Mouse (Mus musculus) gastrocnemius, postnatal 36 days (tissue): ENCODE data around the gene Kirrel2. TPM values are rescaled to one million over a fixed set of nuclear protein-coding genes. Genes with fewer than 3 reads are reported as not detected.
A peak's percentile ranks its signal among the peaks of the same experiment; 100 is the strongest.

Source experiments
- DNase-seq, 2 experiments: peaks; one replicate each; pipeline ENCODE4 v3.0.0; 2022
- intact Hi-C: fragments of 180-260 bp; cut with DNase I; formaldehyde crosslinking; loops from one replicate; pipeline ENCODE4 v1.15.1; 2025
- total RNA-seq, 2 experiments: library from RNA; stranded (reverse); gene quantifications; 2 replicates each; pipeline ENCODE4 v1.2.3; 2021

The Kirrel2 gene
- total RNA-seq, 2 experiments from 2014 or later = not detected

DNA sequence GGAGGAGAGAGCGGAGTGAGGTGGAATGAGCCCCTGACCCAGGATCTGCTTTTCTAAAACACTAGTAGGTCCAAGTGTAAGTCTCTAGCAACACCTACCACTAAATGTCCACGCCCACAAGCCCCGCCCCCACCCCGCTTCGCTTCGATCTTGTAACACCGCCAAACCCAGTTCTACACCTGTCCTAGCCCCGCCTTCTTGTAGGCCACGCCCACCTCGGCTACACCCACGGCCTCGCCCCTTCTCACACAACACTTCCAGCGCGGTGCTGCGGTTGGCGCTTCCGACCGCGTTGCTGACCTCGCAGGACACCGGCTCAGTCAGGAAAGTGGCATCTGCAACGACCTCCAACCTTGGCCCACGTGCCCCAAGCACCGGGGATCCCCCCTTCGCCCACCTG is 3.7 kb downstream of the Kirrel2 start:
- DNase-seq = no peak
- intact Hi-C loops = no loop called here

- DNase-seq = no peak
- intact Hi-C loops = no loop called here
Observed at GRCm38 (mm10) chr7:30453327-30453726, 4.2 kb downstream of the Kirrel2 start.

- intact Hi-C loops = no loop called here
- DNase-seq = no peak
Observed at GRCm38 (mm10) chr7:30450241-30450640, 7.2 kb downstream of the Kirrel2 start.

DNA sequence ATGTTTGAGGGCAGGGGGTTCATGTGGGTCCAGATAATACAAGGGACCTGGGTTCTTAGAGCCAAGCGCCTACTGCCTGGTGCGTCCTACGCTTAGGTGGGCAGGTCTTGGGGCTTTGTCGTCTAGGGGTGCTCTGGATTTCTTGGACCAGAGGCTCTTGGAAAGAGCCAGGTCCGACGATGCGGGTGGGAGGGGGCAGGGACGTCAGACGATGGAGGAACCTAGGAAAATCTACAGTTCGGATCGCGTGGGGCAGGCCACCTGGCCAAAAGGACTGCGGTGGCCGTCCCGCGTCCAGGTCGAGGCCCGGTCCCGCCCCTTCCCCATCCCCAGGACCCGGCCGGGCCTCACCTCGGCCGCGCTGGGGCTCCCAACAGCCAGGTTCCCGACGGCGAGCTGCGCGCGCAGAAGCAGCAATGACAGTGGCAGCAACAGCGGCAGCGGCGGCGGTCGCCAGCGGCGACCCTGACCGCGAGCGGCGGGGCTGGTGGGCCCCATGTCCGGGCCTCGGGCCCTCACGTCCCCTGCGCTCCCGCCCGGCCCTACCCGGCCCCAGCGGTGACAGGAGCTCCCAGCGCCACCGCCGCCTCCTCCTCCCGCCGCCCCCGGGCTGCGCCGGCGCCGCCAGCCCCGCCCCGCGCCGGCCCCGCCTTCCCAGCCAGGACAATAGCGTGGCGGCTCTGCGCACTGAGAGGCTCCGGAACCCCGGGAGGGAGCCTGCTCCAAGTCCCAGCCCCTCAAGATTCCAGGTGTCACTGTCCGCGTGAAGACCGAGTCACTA is 12.3 kb downstream of the Kirrel2 start, which contains the start of gene Aplp1:
Gene Aplp1 (minus strand): TSS at position 565 of the 781 bp plus-strand sequence.
- no peak for DNase-seq
- intact Hi-C loops = loop anchor here (5.0 kb wide), 1 partner anchor 47 kb away; the partner anchor contains the start of gene Prodh2

- intact Hi-C loops = loop anchor here (5.0 kb wide), 1 partner anchor 48 kb away; the partner anchor contains the start of gene Prodh2
Observed at GRCm38 (mm10) chr7:30444154-30444970, 13.1 kb downstream of the Kirrel2 start.

DNA sequence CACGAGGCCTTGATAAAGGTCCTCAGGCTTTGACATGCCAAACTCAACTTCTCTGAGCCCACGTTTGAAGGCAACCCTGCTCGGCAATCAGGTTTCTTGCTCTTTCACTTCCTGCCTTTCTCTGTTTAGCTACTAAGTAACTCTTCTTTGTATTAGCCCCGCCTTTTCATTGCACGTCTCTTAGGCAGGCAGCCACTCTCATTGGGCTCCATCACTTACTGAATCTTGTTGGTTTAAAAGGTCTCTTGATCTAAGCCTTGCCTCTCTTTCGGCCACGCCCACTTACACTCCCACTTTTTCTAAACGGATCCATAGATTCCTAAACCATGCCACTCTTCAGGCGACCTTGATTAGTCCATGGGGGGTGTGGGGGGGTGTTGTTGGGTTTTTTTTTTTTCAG is 13.8 kb downstream of the Kirrel2 start:
- intact Hi-C loops = loop anchor here (5.0 kb wide), 1 partner anchor 49 kb away; the partner anchor contains the start of gene Prodh2
- DNase-seq = no peak

More at GRCm38 (mm10) chr7:30444154-30444970, 13.1 kb downstream of the Kirrel2 start:
- DNase-seq = no peak

GRCm38 (mm10) chr7:30440697-30441096 is 16.8 kb downstream of the Kirrel2 start:
- intact Hi-C loops = loop anchor here (5.0 kb wide), 1 partner anchor 52 kb away; the partner anchor contains the start of gene Prodh2
- no peak for DNase-seq

- no peak for DNase-seq
- intact Hi-C loops = loop anchor here (5.0 kb wide), 1 partner anchor 53 kb away; the partner anchor contains the start of gene Prodh2
Observed at GRCm38 (mm10) chr7:30439734-30440133, 17.8 kb downstream of the Kirrel2 start.

DNA sequence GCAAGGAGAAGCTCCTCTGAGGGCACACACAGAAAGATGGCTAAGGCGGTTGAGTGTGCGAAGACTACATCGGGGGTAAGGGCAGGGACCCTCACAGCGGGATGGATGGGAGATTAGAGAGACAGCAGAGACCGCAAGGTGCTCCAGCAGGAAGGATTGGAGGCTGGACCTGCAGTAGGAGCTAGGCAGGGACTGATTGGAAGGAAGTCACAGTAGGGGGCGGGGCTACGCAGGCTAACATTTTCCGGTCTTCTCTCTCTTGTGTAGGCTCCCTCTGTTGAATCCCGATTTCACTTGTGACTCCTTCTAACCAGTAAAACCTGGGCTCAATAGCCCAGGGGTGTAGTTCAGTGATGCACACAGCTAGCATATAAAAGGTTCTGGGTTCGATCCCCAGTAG is 20.6 kb downstream of the Kirrel2 start:
- DNase-seq = no peak
- intact Hi-C loops = no loop called here

DNA sequence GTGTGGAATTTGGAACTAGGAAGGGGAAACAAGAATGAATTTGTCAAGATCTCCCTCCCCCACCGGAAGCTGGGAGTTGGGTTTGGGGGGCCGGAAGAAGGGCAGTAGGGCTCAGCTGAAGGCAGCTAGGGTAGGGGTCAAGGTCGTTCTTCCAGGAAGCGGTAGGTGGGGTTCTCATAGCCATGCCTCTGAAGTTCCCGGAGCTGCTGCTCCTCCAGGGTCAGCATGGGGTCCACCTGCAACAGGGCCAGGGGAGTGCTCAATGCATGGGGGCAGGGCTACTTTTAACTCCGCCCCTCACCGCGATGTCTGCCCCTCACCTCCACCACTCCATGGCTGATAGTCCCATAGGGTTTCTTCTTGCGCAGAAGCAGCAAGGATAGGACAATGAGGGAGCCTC is 22.3 kb downstream of the Kirrel2 start:
- intact Hi-C loops = no loop called here

DNA sequence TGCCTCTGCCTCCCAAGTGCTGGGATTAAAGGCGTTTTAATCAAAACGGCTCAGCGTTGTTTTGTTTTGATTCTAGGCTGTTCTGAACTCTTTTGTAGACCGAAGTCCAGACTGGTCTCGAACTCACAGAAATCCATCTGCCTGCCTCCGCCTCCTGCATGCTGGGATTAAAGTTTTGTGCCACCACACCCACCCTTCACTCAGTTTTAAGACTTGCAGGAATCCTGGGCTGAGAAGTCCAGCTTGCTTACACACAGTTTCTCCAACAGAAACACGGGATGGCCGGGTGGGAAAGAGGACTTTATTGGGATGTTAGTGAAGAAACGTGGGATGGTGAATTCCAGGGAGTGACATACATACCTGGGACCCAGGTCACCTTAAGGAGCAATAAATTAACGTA is 22.8 kb downstream of the Kirrel2 start:
- intact Hi-C loops = loop anchor here (5.0 kb wide), 1 partner anchor 87 kb away; no protein-coding TSS in a partner anchor
- DNase-seq = no peak

More for the DNA sequence above, 22.3 kb downstream of the Kirrel2 start:
- no peak for DNase-seq

GRCm38 (mm10) chr7:30434238-30434637 is 23.3 kb downstream of the Kirrel2 start:
- intact Hi-C loops = loop anchor here (5.0 kb wide), 1 partner anchor 87 kb away; no protein-coding TSS in a partner anchor
- DNase-seq = peak in 1 of 2 experiments; percentile 28

DNA sequence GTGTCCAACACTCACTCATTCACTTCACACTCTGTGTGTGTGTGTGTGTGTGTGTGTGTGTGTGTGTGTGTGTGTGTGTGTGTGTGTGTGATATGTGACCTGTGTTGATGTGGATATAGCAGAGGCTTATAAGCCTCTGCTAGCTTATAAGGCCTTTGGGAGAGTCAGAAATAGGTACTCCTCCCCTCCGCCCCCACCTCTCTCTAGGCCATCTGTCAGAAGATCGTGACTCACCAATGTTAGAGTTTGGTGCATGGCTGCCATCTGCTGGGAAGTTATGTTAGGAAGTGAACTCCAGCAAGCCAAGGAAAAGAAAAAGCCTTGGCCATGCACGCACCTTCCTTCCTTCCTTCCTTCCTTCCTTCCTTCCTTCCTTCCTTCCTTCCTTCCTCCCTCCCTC is 25.7 kb downstream of the Kirrel2 start:
- DNase-seq = peak in 1 of 2 experiments; percentile 39
- intact Hi-C loops = loop anchor here (2.0 to 5.0 kb wide), 2 partner anchors 59 to 84 kb away; no protein-coding TSS in a partner anchor

DNA sequence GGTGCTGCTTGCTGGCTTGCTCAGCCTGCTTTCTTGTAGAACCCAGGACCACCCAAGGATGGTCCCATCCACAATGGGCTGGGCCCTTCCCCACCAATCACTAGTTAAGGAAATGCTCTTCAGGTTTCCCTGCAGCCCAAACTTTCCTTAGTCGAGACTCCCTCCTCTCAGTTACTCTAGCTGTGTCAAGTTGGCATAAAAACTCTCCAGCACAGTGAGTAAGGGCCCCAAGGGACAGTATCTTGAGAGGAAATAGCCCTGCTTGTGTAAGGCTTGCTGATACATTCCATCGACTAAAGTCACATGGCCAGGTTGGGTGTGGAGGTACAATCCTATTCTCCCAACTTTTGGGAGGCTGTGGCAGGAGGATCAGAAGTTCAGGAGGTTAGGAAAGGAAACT is 27.3 kb downstream of the Kirrel2 start:
- DNase-seq = no peak
- intact Hi-C loops = loop anchor here (5.0 kb wide), 1 partner anchor 83 kb away; no protein-coding TSS in a partner anchor

GRCm38 (mm10) chr7:30429327-30429726 is 28.2 kb downstream of the Kirrel2 start:
- intact Hi-C loops = no loop called here
- no peak for DNase-seq

- DNase-seq = no peak
- intact Hi-C loops = no loop called here
Observed at GRCm38 (mm10) chr7:30423071-30423641, 34.3 kb downstream of the Kirrel2 start.

DNA sequence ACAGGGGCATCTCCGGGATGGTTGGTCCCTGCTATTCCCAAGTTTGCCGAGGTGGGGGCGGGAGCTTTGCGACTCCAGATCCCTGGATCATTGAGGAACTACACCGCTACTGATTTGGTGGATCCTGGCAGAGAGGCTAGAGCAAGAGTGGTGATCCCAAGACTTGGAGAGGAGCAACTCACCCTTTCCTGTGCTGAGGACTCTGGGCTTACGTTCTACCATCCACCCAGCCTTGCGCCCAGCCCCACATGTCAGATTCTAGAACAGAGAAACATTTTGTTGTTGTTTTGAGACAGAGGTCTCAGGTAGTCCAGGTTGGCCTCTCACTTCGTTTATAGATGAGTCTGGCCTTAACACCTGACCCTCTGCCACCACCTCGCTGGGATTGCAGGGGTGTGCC is 34.9 kb downstream of the Kirrel2 start:
- intact Hi-C loops = no loop called here
- no peak for DNase-seq

- intact Hi-C loops = no loop called here
- peak in 1 of 2 experiments; percentile 57 for DNase-seq
Observed at GRCm38 (mm10) chr7:30421890-30422435, 35.5 kb downstream of the Kirrel2 start.

DNA sequence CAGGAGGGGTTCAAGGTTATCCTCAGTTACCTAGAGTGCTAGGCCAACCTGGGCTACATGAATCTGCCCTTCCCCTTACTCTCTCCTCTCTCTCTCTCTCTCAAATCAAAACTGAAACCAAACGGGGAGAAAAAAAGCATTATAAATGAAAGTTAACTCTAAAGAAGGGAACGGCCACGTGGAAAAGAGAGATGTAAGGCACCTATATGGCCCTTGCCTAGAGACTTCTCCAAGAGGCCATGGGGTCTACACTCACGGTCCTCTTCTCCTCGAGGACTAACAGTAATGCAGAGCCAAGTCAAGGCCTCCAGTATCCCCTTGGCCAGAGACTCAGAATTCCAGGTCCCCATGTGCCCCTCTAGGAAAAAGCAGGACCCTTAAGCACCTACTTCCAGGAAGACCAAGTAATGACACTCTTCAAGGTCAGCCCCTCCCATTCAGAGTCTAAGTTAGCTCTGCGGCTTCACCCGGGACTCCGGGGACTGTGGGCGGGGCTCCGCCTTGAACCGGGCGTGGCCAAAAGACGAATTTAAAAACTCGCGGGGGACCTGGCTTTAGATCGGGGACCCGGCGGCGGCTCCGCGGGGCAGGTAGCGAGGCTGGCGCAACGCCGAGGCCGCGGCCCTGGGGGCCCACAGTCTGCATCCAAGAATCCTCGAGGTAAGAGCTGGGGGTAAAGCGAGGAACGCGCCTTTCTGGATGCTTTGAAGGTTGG is 36.2 kb downstream of the Kirrel2 start, which contains the start of gene Nfkbid:
Gene Nfkbid (plus strand): TSS at position 558 of the 715 bp plus-strand sequence.
- peak in 1 of 2 experiments; percentile 24 for DNase-seq
- intact Hi-C loops = no loop called here
